Mouse (Mus musculus) hindbrain, postnatal 0 days (tissue): ENCODE results near the gene Tmem201. TPM values are rescaled to one million over a fixed set of nuclear protein-coding genes. Genes with fewer than 3 reads are reported as not detected.
A peak's percentile ranks its signal among the peaks of the same experiment; 100 is the strongest.

Source experiments
- ATAC-seq: fragments of 200-750 bp; cut with Nextera tagmentation; 2 replicates; pipeline ENCODE4 v1.8.0; 2017; ENCODE audit warnings: mild to moderate bottlenecking, moderate TSS enrichment, moderate library complexity
- DNase-seq: peaks from one replicate; pipeline ENCODE4 v3.0.0-alpha.2; 2015; ENCODE audit warnings: low spot score
- H3K27ac ChIP-seq: fragments of 300-500 bp; sonication (generic); 2 replicates; pipeline ENCODE4 v1.5.1; 2014; ENCODE audit warnings: mild to moderate bottlenecking
- H3K27me3 ChIP-seq: fragments of 300-500 bp; sonication (generic); 2 replicates; pipeline ENCODE4 v1.6.1; 2014; ENCODE audit warnings: low read length, mixed read lengths; ENCODE audit not compliant: insufficient read depth
- H3K36me3 ChIP-seq: fragments of 300-500 bp; sonication (generic); 2 replicates; pipeline ENCODE4 v1.6.1; 2014; ENCODE audit warnings: low read length, mixed read lengths; ENCODE audit not compliant: insufficient read depth
- H3K4me1 ChIP-seq: fragments of 300-500 bp; sonication (generic); 2 replicates; pipeline ENCODE4 v1.6.1; 2014; ENCODE audit warnings: antibody characterized with exemption, low read length, mixed read lengths; ENCODE audit not compliant: insufficient read depth
- H3K4me2 ChIP-seq: fragments of 300-500 bp; sonication (generic); 2 replicates; pipeline ENCODE4 v1.6.1; 2014; ENCODE audit warnings: low read depth, mild to moderate bottlenecking, low read length, moderate library complexity, mixed read lengths
- H3K4me3 ChIP-seq: fragments of 300-500 bp; sonication (generic); 2 replicates; pipeline ENCODE4 v1.5.1; 2014; ENCODE audit warnings: low read length
- H3K9ac ChIP-seq: fragments of 300-500 bp; sonication (generic); replicated peaks from 2 replicates; pipeline ENCODE4 v1.6.1; 2014; ENCODE audit warnings: mild to moderate bottlenecking, low read length, moderate library complexity, mixed read lengths
- H3K9me3 ChIP-seq: fragments of 300-500 bp; sonication (generic); 2 replicates; pipeline ENCODE4 v1.6.1; 2016; ENCODE audit warnings: low read length, mixed read lengths
- CTCF ChIP-seq: IDR thresholded peaks from 2 replicates; pipeline ENCODE4 v1.5.1; 2016; ENCODE audit warnings: antibody characterized with exemption, control low read depth, low read depth
- WGBS: fragments of 180-500 bp; shearing (Covaris S2); extraction: QIAGEN DNeasy Blood & Tissue Kit; methylation state at CpG from one replicate; pipeline ENCODE4 v1.1.7; 2014; 5-methylcytosine and 5-hydroxymethylcytosine counted together
- polyA plus RNA-seq: library from polyadenylated mRNA; unstranded; fragments of >200 nt; fragmentation: Nextera tagmentation; extraction: Ambion mirVana; gene quantifications from 2 replicates; pipeline ENCODE4 v1.2.1, GENCODE M21; 2015
- total RNA-seq: library from RNA; depleted of rRNA; stranded (reverse); fragments of >200 nt; gene quantifications from 2 replicates; pipeline ENCODE4 v1.2.3, GENCODE M21; 2014

The Tmem201 gene
- total and polyA plus RNA-seq, 2 experiments from 2014 or later = 44.7 to 69.8 TPM

- Histone ChIP-seq H3K4me3 (no peak overlapping the region), H3K9me3 (no peaks in the 10 kb centered on the region), H3K4me2 (no peak overlapping the region), H3K4me1 (peaks cover 38% of the 10 kb centered on the region), H3K27me3 (no peaks in the 10 kb centered on the region), H3K9ac (no peak overlapping the region), H3K27ac (no peak overlapping the region), H3K36me3 (peaks cover 31% of the 10 kb centered on the region)
- 61% methylated on average over 3 of the region's 3 CpGs for WGBS
- DNase-seq (no peak), ATAC-seq (no peak)
- no peak for TF ChIP-seq CTCF
These were observed 5.5 kb downstream of the Tmem201 start for GRCm38 (mm10) chr4:149732313-149732712.

DNA sequence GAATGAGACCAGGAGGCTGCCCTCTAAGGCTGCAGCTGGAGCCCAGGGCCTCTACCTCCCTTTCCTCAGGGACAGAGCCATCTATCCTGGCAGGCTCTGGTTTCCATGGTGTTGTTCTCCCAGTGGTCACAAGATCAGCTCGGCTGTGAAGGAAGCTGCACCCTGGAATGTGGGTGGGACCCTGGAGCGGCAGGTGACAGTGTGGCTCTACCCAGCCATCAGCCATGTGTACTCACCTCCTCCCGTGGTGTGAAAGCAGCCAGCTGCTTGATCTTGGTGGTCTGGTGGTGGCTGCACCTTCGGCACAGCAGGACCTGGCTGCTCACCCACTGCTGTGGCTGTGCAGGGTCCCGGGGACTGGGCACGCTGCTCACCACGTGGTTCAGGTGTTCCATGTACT lies 7.0 kb downstream of the Tmem201 start:
- WGBS = 77% methylated on average over 7 of the region's 7 CpGs
- DNase-seq = no peak
- Histone ChIP-seq H3K27ac (no peak overlapping the region), H3K9ac (no peak overlapping the region), H3K36me3 (peaks cover 43% of the 10 kb centered on the region), H3K27me3 (no peaks in the 10 kb centered on the region), H3K9me3 (no peaks in the 10 kb centered on the region), H3K4me3 (no peak overlapping the region), H3K4me1 (peaks cover 26% of the 10 kb centered on the region), H3K4me2 (no peak overlapping the region)
- TF ChIP-seq CTCF = no peak
- ATAC-seq = no peak

GRCm38 (mm10) chr4:149728810-149729209 lies 9.0 kb downstream of the Tmem201 start:
- Histone ChIP-seq H3K9me3 (no peaks in the 10 kb centered on the region), H3K9ac (no peak overlapping the region), H3K4me1 (peaks cover 7% of the 10 kb centered on the region), H3K4me3 (no peak overlapping the region), H3K27ac (no peak overlapping the region), H3K4me2 (no peak overlapping the region), H3K27me3 (no peaks in the 10 kb centered on the region), H3K36me3 (peaks cover 43% of the 10 kb centered on the region)
- DNase-seq (no peak), ATAC-seq (no peak)
- WGBS = 77% methylated on average over 8 of the region's 8 CpGs
- no peak for TF ChIP-seq CTCF

- DNase-seq (no peak), ATAC-seq (no peak)
- Histone ChIP-seq H3K9ac (no peak overlapping the region), H3K4me1 (no peaks in the 10 kb centered on the region), H3K4me2 (no peak overlapping the region), H3K9me3 (no peaks in the 10 kb centered on the region), H3K4me3 (no peak overlapping the region), H3K27me3 (no peaks in the 10 kb centered on the region), H3K36me3 (peaks cover 43% of the 10 kb centered on the region), H3K27ac (no peak overlapping the region)
- WGBS = 91% methylated on average over 5 of the region's 5 CpGs
- no peak for TF ChIP-seq CTCF
These were observed 10.2 kb downstream of the Tmem201 start for GRCm38 (mm10) chr4:149727636-149728035.

DNA sequence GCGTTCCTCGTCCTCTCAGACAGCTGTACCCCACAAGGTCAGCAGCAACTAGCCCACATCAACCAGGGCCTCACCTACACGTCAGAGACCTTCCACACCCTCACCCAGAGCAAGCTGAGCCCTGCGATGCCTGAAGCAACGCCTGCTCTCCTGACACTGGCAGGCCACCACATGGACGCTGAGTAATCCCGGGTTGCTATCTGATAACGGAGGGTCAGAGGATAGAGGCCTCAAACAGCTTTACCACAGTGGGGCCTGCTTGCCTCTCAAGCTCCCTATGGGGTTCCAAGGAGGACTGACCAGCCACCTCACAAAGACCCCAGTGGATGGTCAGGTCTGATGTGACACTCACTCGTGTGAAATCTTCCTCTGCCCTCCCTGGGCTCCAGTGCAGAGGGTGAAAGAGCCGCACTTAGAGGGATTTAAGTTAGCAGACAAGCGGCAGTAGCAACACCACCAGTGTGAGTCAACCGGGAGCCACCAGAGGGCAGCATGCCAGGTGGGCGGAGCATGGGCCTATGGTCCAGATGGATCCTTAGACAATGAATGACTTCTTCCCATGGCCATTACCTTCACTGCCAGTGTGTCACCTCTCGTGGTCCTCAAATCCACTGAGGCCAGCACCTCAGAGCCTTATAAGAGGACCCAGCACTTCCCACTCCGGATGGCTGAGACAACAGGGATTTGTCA lies 12.0 kb downstream of the Tmem201 start:
- H3K4me2 ChIP-seq = no peak overlapping the region
- peaks cover 37% of the 10 kb centered on the region for H3K36me3 ChIP-seq
- ATAC-seq = peak; percentile 10; the same call in 1 of the 2 replicates
- H3K27ac ChIP-seq = no peak overlapping the region
- no peaks in the 10 kb centered on the region for H3K4me1 ChIP-seq
- H3K4me3 ChIP-seq = no peak overlapping the region
- 67% methylated on average over 15 of the region's 15 CpGs for WGBS
- TF ChIP-seq CTCF = peak; percentile 81
- DNase-seq = peak; percentile 86
- H3K9me3 ChIP-seq = no peaks in the 10 kb centered on the region
- H3K27me3 ChIP-seq = no peaks in the 10 kb centered on the region
- no peak overlapping the region for H3K9ac ChIP-seq

DNA sequence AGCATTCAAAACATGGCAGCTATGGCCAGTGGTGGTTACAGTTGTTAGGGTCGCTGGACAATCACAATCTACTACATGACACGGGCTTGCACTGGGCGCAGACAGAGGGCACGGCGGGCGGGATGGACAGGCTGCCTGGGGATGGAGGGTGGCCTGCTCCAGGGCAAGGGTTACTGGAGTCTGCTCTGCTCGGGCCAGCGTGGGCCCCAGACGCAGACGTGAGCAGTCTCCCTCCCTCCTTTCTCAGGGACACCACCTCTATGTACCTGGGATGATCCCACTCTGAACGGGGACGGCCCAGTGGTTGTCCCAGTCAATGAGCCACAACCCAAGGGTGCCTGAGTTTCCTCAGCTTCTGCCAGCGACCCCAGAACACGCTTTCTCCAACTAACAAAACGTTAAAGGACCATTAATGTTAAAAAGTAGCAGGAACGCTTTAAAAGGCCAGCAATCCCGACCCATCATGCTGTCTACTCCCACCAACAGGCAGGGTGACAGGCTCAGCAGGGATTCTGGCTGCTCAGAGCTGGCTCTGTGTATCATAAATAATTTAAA lies 12.9 kb downstream of the Tmem201 start:
- no peak for TF ChIP-seq CTCF
- ATAC-seq = no peak
- H3K4me3 ChIP-seq = no peak overlapping the region
- H3K27ac ChIP-seq = no peak overlapping the region
- H3K9ac ChIP-seq = 0 out of 2 replicates have a peak overlapping the region, but pooled peaks have one; percentile 9
- no peaks in the 10 kb centered on the region for H3K9me3 ChIP-seq
- no peak overlapping the region for H3K4me2 ChIP-seq
- no peaks in the 10 kb centered on the region for H3K4me1 ChIP-seq
- peaks cover 37% of the 10 kb centered on the region for H3K36me3 ChIP-seq
- H3K27me3 ChIP-seq = no peaks in the 10 kb centered on the region
- no peak for DNase-seq
- 89% methylated on average over 17 of the region's 17 CpGs for WGBS
